Mouse (Mus musculus) cerebellum, postnatal 25 days (tissue): Measurements from ENCODE around the gene Hsbp1.
"Not testable (repeated sequence)": the region's sequence is repeated elsewhere in the genome, so short reads cannot be mapped to it uniquely, and the experiment has no call there.

Source experiments
- DNase-seq, 2 experiments: peaks; one replicate each; pipeline ENCODE4 v3.0.0; 2021; ENCODE audit warnings: mixed read lengths in 2 of 2

The Hsbp1 gene

DNA sequence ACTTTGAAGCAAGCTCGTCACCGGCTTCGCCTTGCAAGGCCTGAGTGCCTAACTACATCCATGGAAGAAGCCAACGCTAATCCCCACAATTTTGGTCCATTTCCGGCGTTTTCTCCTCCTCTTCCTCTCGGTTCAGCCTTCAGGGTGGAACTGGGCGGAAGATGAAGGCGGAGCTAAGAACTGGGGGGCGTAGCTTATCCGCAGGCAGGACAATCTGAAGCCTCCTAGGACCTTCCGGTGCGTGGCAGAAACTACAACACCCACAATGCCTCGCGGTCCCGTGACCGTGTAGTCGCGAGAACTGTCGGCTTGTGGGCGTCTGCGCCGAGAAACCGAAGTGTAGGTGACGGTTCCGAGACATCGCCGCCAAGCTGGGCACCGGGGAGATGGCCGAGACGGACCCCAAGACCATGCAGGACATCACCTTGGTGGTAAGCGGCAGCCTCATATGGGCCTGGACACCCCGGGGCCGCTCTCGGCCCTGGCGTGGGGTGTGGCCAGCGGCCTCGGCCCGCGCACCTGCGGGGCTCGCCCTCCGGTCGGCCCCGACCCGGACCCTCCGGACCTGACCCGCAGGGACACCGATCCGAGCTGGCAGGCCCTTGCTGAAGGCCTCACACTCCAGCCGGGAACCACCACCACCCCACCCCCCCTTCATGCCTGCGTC lies at the start of gene Hsbp1:
Hsbp1 (plus strand) TSS at position 299 of the 667 bp plus-strand sequence.
- DNase-seq, result peak; percentile 95 to 98

DNA sequence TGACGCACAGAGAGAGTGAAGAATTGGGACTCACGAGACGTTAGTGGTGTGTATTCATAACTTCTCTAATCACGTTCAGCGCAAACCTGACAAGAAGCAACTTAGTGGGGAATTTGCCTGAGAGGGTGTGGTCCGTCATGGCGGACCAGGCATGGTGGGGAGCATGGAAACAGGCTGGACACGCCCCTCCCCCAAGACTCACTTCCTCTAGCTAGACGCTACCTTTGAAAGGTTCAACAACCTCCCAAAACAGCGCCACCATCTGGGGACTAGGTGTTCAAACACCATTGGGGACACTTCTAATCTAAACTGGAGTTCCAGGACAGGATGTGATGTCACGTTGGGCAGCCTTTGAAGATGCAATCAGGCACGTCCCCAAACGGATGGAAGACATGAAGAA lies 48.8 kb upstream of the Hsbp1 start:
- DNase-seq, result no peak

DNA sequence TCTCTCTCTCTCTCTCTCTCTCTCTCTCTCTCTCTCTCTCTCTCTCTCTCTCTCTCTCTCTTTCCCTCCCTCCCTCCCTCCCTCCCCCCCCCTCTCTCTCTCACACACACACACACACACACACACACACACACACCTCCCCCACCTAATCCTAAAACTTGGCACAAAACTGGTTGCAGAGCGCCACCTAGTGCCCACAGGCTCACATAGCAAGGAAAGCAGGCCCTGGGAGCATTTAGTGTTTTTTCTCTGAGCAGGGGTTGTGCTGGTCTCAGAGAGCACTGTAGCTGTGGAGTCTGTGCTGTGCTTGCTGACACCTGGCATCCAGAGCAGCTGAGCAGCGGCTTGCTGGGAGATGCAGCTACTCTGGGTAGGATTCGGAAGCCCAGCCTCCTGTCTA lies 46.5 kb upstream of the Hsbp1 start:
- DNase-seq, result peak; percentile 59 to 65

DNA sequence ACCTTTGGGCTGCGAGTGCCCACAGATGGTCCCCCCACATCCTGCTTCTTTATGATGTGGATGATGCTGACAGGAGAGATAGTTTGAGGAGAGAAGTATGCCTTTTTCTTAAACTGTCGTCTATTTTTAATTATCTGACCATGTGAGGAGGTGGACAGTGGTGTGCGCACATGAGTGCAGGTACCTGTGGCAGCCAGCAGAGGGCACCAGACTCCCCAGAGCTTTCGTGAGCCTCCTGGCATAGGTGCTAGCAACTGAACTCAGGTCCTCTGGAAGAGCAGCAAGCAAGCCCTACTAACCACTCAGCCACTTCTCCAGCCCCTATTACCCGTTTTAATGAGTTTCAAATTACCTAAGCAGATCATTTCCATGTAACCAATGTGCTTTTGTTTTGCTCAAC lies 44.0 kb upstream of the Hsbp1 start:
- no peak for DNase-seq

DNA sequence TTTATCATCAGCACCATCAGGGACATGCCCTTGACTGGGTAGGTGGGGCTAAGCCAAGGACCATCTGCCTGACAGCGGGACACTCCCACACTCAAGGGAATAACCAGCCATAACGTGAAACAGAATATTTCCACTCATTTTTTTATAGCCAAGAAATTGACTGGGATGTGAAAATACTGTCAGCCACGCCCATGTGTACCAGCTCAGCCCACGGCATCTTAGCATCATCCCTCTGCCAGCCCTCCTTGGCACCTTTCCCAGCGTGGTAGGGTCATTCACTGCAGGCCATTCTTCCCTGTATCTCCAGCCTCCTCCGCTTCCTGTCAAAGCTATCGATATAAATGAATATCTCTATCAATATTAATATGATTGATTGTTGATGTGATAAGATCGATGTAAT lies 40.1 kb upstream of the Hsbp1 start:
- DNase-seq, result peak in 1 of 2 experiments; percentile 42

DNA sequence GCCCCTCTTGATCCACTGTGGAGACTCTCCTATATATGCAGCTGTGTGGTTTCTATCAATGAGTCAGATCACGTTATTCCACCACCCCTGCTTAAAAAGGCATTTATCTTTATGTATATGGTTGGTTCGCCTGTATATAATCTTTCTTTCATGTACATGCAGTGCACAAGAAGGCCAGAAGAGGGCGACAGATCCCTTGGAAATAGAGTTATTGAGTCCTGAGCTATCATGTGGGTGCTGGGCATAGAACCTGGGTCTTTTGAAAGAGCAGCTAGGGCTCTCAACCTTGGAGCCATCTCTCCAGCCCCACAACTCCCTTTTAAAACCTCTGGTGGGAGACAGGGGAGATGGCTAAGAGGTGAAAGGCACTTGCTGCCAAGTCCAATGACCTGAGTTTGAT lies 32.9 kb upstream of the Hsbp1 start:
- peak in 1 of 2 experiments; percentile 32 for DNase-seq

DNA sequence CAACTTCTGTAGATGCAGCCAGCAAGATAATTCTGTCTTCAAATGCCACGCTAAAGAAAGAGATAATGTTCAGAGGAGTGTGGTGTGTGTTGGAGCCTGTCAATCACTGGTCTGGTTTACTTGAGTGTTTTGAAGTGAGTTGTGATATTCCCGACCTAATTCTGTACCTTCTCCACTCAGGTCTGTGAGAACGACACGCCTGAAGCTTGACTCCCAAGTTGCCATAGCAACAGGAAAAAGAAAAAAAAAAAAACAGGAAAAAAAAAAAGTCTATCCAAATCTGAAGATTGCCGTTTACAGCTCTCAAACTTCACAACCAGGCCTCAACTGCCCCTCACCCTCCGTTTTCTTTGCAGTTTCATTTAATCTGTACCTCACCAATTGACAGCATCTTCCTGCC lies 21.1 kb upstream of the Hsbp1 start:
- DNase-seq, result no peak

DNA sequence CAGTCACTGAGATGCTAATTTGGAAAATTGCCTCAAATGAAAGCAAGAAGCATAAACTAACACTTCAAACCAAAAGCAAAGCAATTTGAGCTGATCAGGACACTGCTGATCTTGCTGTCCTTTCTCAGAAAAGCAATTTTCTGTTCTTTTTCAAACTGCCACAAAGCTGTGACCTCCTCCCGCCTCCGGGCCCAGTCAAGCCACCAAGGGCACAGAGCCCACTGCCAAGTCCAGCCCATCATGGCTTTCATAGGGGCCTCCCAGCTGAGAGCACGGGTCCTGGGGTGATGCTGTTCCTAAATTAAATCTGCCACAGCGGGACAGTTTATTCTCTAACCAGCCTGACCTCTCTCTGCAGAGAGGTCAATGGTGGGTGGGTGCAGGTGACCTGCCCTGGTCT lies 4.7 kb upstream of the Hsbp1 start:
- DNase-seq, result no peak

DNA sequence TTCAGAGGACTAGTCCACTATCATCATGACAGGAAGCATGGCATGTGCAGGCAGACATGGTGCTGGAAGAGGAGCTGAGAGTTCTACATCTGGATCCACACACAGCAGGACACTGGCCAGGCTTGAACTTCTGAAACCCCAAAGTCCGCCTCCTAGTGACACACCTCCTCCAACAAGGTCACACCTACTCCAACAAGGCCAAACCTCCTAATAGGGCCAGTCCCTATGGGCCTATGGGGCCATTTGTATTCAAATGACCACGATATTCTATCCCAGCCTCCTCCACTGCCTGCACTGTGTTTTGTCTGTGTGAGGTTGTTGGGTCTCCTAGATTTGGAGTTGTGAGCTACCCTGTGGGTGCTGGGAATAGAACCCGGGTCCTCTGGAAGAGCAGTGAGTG lies 682 bp upstream of the Hsbp1 start:
- no peak for DNase-seq

DNA sequence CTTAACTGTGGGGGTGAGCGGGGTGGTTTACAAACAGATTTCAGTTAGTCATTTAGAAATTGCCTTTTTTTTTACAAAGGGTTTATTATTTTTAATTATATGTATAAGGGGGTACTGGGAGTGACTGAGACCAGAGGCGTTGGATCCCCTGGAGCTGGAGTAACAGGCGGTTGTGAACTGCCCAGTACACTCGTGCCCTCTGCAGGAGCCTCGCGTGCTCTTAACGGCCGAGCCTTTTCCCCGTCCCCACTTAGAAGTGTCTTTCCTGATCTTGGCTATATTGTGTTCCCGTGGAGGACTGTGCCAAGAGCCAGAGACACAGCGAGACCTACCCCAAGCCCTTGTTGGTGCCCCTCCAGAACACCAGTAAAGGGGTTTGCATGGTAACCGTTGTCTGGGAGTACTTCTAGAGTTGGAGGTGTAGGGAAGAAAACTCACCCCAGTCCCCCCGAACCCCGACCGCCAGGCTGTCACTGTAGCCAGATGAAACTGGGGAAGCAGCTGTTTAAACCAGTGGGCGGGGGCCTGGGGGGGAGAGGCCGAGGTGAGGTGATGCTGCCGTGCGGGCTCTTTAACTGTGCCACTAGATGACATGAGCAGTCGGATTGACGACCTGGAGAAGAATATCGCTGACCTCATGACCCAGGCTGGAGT lies 868 bp downstream of the Hsbp1 start:
- no peak for DNase-seq

DNA sequence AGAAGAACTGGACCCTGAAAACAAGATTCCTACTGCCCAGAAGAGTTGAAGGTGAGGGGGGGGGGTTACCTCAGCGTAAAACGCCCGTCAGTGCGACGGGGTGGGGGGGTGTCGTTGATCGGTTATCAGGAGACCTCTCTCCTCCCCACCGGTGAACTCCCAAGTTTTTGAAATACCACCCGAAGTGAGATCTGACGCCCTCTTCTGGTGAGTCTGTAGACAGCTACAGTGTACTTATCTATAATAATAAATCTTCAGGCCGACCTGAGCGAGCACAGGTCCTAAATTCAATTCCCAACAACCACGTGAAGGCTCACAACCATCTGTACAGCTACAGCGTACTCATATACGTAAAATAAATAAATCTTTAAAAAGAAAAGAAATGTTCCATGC lies 1.4 kb downstream of the Hsbp1 start:
- DNase-seq, result no peak

DNA sequence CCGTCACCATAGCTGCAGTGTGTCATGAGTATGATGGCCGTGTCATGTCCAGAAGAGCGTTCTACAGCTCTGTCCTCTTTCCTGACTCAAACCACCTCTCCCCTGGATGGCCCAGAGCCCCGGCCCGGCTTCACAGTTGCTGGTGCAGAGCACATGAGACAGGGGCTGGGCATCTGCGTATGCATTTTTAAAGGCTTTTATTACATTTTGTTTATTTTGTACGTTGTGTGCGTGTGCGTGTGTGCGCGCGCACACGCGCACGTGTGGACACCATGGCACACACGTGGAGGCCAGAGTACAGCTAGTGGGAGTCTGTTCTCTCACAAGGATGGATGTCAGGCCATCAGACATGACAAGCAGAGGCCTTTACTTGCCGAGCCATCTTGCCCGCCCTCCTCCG lies 7.4 kb downstream of the Hsbp1 start:
- no peak for DNase-seq

DNA sequence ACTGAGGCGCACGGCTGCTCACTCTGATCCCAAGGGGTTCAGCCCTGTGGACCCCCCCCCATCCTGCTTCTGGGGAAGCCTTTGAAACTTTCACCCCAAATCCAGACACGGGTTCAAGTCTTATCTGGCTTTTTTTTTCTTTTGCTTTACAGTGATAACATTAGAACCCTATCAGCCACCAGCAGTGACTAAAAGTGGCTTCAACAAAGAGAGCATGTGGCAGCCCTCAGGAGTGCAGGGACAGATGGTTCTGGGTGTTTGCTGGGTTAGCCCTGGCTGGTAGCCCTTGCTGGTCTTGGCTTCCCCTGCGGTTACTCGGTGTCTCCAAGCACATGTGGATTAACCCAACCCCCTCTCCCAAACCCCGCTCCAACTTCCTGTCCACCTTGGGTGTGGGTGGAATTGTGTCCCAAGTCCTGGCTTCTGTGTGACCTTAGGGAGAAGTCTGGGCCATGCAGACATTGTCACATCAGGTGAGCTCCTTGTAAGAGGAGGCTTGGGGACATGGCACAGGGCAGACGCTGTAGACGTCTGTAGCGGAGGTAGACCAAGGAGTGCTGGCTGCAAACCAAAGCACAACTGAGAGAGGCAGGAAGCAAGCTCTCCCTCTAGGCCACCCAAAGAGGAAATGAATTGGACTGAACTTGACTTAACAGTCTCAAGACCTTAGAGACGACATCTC lies 8.8 kb downstream of the Hsbp1 start:
- peak; percentile 42 to 60 for DNase-seq

DNA sequence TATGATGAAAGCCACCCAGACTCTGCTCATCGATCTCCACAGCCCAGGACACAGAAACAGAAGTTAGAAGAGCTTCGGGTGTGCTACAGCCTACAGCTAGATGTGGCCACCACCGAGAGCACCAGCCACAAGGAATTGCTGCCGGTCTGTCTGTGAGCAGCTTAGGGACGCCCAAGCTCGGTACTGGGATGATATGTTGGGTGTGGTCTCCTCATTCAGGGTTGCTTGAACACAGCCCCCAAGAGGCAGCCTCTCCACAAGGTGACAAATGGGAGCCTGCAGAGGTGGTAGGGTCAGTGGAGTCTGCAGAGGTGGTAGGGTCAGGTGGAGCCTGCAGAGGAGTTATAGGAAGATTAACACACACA lies 9.4 kb downstream of the Hsbp1 start:
- no peak for DNase-seq

DNA sequence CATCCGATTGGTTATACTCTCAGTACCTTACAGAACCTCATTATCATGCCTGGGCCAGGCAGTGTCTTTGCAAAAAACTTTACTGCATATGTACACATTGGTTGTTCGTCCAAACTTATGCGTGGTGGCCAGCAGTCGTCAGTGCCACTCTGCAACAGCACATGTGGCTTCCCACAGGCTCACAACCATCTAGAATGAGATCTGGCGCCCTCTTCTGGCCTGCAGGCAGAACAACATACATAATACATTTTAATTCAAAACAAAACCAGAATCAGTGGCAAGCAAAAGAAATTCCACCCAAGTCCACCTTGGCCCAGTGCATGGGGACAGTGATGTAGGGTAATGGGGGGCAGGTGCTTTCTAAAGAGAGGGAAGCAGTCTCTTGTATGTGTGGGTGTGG lies 12.3 kb downstream of the Hsbp1 start:
- not testable (repeated sequence) for DNase-seq

DNA sequence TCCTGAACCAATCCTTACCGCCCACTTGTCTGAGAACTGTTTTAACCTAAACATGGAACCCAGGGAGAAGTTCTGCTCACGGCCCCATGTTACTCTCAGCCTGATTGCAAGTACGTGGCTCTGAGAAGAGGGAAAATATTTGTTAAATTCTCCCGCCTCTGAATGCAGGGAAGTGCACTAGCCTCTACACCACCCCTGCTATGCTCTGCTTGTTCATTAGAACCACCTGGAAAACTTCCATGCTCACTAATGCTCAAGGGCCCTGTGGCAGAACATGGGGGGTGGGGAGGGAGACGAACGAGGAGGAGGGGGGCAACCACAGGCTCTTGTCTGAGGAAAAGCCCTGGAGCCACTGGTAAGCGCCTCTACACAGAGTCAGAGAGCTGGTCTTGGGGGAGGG lies 13.9 kb downstream of the Hsbp1 start:
- no peak for DNase-seq

DNA sequence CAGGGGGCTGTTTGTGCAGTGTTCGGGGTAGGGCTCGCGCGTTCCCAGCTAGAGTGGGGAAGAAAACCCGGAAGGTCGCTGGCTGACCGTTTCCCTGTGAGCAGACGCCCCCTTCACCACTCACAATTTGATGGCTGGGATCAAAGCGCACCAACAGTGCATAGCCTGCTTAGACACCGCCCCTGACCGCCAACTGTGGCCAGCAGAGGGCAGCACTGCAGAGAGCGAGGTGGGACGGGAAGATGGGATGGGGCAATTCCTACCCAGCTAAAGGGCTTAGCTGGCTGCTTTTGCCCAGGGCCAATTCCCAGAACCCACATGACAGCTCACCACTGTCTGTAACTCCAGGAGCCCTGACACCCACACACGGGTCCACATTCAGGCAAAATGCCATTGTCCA lies 14.5 kb downstream of the Hsbp1 start:
- DNase-seq, result peak in 1 of 2 experiments; percentile 67

DNA sequence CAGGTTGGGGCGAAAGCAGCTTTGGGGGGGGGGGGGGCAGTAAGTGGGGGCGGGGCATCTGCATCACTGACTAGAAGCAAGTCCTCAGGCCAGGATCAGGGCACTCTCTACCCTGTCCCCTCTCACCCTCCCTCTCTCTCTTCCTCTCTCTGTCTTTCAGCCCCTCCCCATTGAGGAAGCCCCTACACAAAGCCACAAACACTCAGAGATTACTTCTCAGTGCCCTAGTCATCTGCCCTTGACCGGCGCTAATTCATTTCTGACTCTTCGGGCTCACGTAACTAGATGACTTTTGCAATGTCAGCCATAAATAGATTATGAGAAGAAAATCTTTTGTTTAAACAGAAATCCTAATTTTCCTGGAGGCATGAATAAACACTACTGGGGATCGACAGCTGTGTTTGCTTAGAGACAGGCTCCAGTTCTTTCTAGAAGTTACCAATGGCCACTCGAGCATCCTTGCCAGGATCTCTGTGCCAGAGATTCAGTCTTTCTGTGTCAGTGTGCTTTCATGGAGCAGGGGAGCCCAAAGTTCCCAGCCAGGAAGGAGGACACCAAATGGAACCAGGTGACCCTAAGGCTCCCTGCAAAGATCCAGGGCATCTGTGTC lies 16.5 kb downstream of the Hsbp1 start:
- no peak for DNase-seq

DNA sequence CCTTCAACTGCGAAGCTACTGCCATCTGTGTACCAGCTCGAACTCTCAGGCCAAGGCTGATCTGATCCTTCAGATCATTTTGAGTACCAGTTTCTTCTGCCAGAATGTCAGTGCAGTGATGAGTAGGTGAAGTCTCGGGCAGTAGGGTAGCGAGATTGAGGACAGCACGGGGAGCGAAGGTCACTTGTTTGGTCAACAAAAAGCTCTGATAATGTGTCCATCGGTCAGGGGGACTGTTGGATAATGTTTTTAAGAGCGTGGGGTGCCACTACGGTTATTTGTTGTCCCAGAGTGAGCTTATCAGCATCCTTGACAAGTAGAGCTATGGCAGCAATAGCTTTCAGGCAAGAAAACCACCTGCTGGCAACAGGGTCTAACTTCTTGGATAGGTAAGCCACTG lies 30.4 kb downstream of the Hsbp1 start:
- DNase-seq, result not testable (repeated sequence)

DNA sequence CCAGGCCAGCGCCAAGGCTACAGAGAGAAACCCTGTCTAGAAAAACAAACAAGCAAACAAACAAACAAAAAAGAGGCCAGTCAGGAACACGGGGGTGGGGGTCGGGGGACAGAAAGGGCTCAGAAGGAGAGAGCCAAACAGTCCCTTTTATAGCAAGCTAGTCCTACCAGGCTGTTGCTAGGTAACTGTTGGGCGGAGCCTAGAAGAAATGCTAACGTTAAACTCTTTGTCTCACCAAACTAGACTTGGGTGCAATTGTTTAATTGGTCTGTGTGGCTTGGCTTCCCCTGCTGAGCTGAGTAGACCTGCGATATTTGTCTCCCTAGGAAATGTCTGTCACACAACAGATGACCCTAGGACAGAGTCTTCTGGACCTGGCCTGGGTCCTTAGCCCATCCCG lies 34.2 kb downstream of the Hsbp1 start:
- DNase-seq, result no peak

DNA sequence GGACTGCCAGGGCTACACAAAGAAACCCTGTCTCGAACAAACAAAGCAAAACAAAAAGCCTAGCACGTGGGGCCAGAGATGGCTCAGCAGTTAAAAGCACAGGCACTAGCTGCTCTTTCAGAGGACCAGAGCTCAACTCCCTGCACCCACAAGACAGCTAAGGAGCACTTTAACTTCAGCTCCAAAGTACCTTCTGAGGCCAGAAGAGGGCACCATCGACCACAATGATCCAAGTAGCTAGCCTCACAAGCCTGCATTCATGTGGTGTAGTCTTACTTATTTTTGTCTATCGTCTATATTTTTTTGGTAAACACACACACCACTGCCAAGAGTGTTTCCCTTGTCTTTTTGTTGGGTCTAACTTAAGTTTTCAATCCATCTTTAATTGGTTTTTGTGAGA lies 36.3 kb downstream of the Hsbp1 start:
- peak in 1 of 2 experiments; percentile 43 for DNase-seq

DNA sequence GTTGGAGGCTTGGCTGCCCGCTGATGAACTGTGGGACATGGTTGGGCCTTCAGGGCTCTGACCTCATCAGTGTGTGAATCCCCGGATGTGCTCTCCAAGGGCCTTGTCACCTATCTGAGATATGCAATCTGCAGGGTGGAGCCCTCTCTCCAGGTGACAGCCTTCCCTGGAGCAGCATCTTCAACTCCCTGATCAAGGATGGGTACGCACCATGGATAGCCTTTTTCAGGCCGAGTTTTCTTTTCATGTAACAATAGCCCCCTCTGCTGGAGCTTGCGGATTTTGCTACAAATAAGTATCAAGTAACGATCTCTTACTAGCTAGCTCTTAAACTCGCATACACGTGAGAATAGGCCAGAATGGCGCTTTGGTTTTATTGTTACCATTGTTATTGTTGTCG lies 40.2 kb downstream of the Hsbp1 start:
- DNase-seq, result peak; percentile 71 to 82

DNA sequence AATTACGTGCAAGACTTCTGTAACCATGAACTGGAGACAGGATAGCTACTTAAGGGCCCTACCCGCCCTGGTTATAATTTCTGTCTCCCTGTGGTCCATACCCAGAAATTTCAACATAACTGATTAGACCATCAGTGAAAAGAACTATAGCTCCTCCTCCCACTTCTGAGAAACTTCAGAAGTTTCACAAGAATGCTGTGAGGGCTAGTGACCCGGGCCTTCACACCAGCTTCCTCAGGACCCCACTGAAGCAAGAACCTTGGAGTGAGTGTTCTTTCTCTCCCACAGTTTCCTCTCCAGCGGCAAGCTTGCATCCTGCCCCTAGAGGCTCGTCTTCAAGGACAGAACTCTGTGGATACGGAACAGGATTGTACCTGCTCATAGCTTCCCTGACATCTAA lies 41.6 kb downstream of the Hsbp1 start:
- DNase-seq, result no peak

DNA sequence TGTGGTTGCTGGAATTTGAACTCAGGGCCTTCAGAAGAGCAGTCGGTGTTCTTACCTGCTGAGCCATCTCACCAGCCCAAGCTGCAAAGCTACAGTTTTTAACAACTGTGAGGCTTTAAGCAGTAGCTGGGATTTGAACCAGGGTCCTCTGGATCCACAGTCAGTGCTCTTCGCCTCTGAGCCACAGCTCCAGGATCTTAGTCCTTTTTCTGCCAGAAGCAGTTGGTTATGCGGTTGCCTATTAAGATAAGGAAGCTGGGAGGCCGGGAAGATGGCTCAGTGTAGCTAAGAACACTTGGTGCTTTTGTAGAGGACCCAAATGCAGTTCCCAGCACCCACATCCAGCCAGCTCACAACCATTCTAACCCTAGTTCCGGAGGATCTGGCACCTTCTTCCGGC lies 42.7 kb downstream of the Hsbp1 start:
- no peak for DNase-seq
